Mouse (Mus musculus) lung, adult 2 months (tissue): ENCODE measurements at regions not wholly inside any gene's neighbourhood (a gene's known extent, or its start where the extent isn't known, plus 50 kb on each side); places are given as distances from the start of the nearest gene placed in this dataset.

ENCODE experiments used
- CTCF ChIP-seq: fragments of 200-500 bp; IDR thresholded peaks from 2 replicates; pipeline ENCODE4 v1.5.1; 2011; ENCODE audit warnings: mild to moderate bottlenecking, low read length, control low read depth; ENCODE audit not compliant: insufficient read depth
- POLR2A ChIP-seq: fragments of 200-500 bp; IDR thresholded peaks from 2 replicates; pipeline ENCODE4 v1.6.1; 2011; ENCODE audit warnings: low read depth, mild to moderate bottlenecking, control low read depth, low read length, borderline replicate concordance; ENCODE audit errors: extremely low read depth

- peak; percentile 50 for TF ChIP-seq CTCF
- TF ChIP-seq POLR2A, result no peak
Observed at GRCm38 (mm10) chr6:84317026-84317425, 276.7 kb downstream of the Cyp26b1 start.
